Comparison of ENCODE assay signal across 11 mouse cellular contexts in genomic region chr15:98780573-98780972, GRCm38 (mm10). TPM values are rescaled to one million over a fixed set of nuclear protein-coding genes. Genes with fewer than 3 reads are reported as not detected.
DNase-seq lines count a peak whose midpoint lies in the region; ATAC-seq and TF ChIP-seq lines count a peak whose summit lies in the region.
"Had no signal": no experiment of that assay in that cellular context is flagged by ENCODE, and none has a peak within 500 bp of the region (broad histone marks: within the 10 kb centered on the region; RNA-seq: fewer than 3 reads in every experiment).

No protein-coding gene starts in this region.

- H3K4me1 ChIP-seq in kidney, embryonic 15.5 days = peaks cover 34% of the 10 kb centered on the region
- H3K4me1 ChIP-seq in E14TG2a.4 (replicated peaks; ENCODE audit: low read depth, low read length) = peaks cover 57% of the 10 kb centered on the region
- H3K4me1 ChIP-seq in embryonic facial prominence, embryonic 14.5 days (ENCODE audit: control insufficient read depth, insufficient read depth, low read length) = peaks cover 14% of the 10 kb centered on the region; the same call in 1 of the 2 replicates
- peaks cover 5% of the 10 kb centered on the region; the same call in 1 of the 2 replicates for H3K4me1 ChIP-seq in hindbrain, postnatal 0 days (ENCODE audit: insufficient read depth, low read length)

- no peak for ATAC-seq in kidney, embryonic 15.5 days (replicated peaks; ENCODE audit: low FRiP score)
- peak; percentile 58 for ATAC-seq in embryonic facial prominence, embryonic 14.5 days (ENCODE audit: low read depth)
- peak; percentile 24; the same call in 1 of the 2 replicates for ATAC-seq in hindbrain, postnatal 0 days
- ATAC-seq: forebrain, embryonic 15.5 days had no signal

- H3K9me3 ChIP-seq in kidney, embryonic 15.5 days (replicated peaks) = no peaks in the 10 kb centered on the region
- H3K9me3 ChIP-seq in E14TG2a.4 (ENCODE audit: low read length) = no peaks in the 10 kb centered on the region
- H3K9me3 ChIP-seq in embryonic facial prominence, embryonic 14.5 days (ENCODE audit: control insufficient read depth, low read length) = no peaks in the 10 kb centered on the region
- H3K9me3 ChIP-seq in hindbrain, postnatal 0 days (ENCODE audit: low read length) = no peaks in the 10 kb centered on the region
- H3K9me3 ChIP-seq: forebrain, embryonic 15.5 days had no signal

- no peak overlapping the region for H3K9ac ChIP-seq in kidney, embryonic 15.5 days
- 0 out of 2 replicates have a peak overlapping the region, but pooled peaks have one; percentile 1 for H3K9ac ChIP-seq in embryonic facial prominence, embryonic 14.5 days (ENCODE audit: low read depth, low read length)
- H3K9ac ChIP-seq in hindbrain, postnatal 0 days (replicated peaks; ENCODE audit: low read length) = no peak overlapping the region
- H3K9ac ChIP-seq: forebrain, embryonic 15.5 days had no signal

- no peak overlapping the region for H3K4me3 ChIP-seq in kidney, embryonic 15.5 days (replicated peaks)
- H3K4me3 ChIP-seq in E14TG2a.4 (replicated peaks; ENCODE audit: low read length) = peak overlapping the region; percentile 35
- no peak overlapping the region for H3K4me3 ChIP-seq in embryonic facial prominence, embryonic 14.5 days (ENCODE audit: low read depth, low read length)
- H3K4me3 ChIP-seq in hindbrain, postnatal 0 days (ENCODE audit: low read length) = no peak overlapping the region
- H3K4me3 ChIP-seq: forebrain, embryonic 15.5 days had no signal

- WGBS in kidney, embryonic 15.5 days = 8% methylated on average over 13 of the region's 13 CpGs
- WGBS in embryonic facial prominence, embryonic 14.5 days = 2% methylated on average over 9 of the region's 13 CpGs
- 9% methylated on average over 13 of the region's 13 CpGs for WGBS in hindbrain, postnatal 0 days

- 0 out of 2 replicates have a peak, but pooled peaks have one; percentile 13 for TF ChIP-seq CTCF in E14TG2a.4 (conservative IDR thresholded peaks at IDR 0.05; ENCODE audit: low read length)
- TF ChIP-seq CTCF in hindbrain, postnatal 0 days (IDR thresholded peaks at IDR 0.05; ENCODE audit: low read depth) = peak; percentile 34

- H3K27ac ChIP-seq in kidney, embryonic 15.5 days = no peak overlapping the region
- H3K27ac ChIP-seq in embryonic facial prominence, embryonic 14.5 days (replicated peaks; ENCODE audit: low read depth, low read length) = no peak overlapping the region
- H3K27ac ChIP-seq in hindbrain, postnatal 0 days = no peak overlapping the region
- H3K27ac ChIP-seq: forebrain, embryonic 15.5 days had no signal

- no peak overlapping the region for H3K4me2 ChIP-seq in kidney, embryonic 15.5 days
- peak overlapping the region; percentile 15 for H3K4me2 ChIP-seq in embryonic facial prominence, embryonic 14.5 days (ENCODE audit: low read depth, low read length)
- no peak overlapping the region for H3K4me2 ChIP-seq in hindbrain, postnatal 0 days (ENCODE audit: low read depth, low read length)
- H3K4me2 ChIP-seq: forebrain, embryonic 15.5 days had no signal

- no peaks in the 10 kb centered on the region for H3K36me3 ChIP-seq in kidney, embryonic 15.5 days
- H3K36me3 ChIP-seq in E14TG2a.4 (ENCODE audit: insufficient read depth, low read length) = no peaks in the 10 kb centered on the region
- no peaks in the 10 kb centered on the region for H3K36me3 ChIP-seq in embryonic facial prominence, embryonic 14.5 days (ENCODE audit: control insufficient read depth, insufficient read depth, low read length)
- H3K36me3 ChIP-seq in hindbrain, postnatal 0 days (ENCODE audit: insufficient read depth, low read length) = no peaks in the 10 kb centered on the region
- H3K36me3 ChIP-seq: forebrain, embryonic 15.5 days had no signal

- H3K27me3 ChIP-seq in kidney, embryonic 15.5 days = peaks cover 87% of the 10 kb centered on the region
- H3K27me3 ChIP-seq in E14TG2a.4 (ENCODE audit: insufficient read depth, low read length) = peaks cover 73% of the 10 kb centered on the region
- peaks cover 69% of the 10 kb centered on the region for H3K27me3 ChIP-seq in embryonic facial prominence, embryonic 14.5 days (replicated peaks; ENCODE audit: control insufficient read depth, insufficient read depth, low read length)
- H3K27me3 ChIP-seq in hindbrain, postnatal 0 days (ENCODE audit: insufficient read depth, low read length) = peaks cover 46% of the 10 kb centered on the region

- peak; percentile 46 to 53 for DNase-seq in kidney, postnatal 4 days
- DNase-seq in embryonic facial prominence, embryonic 14.5 days (ENCODE audit: low spot score) = peak; percentile 65
- DNase-seq in hindbrain, postnatal 0 days (ENCODE audit: low spot score) = no peak
- DNase-seq in spleen, postnatal 36 days (ENCODE audit: low spot score in 2 of 2) = no peak
- DNase-seq in c-Kit-positive CD71-positive TER-119-positive erythroid progenitor cells, embryonic 14.5 days (ENCODE audit: low spot score) = no peak
- DNase-seq in frontal cortex, postnatal 36 days (ENCODE audit: low spot score in 2 of 2) = no peak

RNA-seq across cellular contexts. Expression of gene Wnt10b, which starts 2.6 kb away (rescaled TPM):
- 0.12 and 0.31 TPM in 2 replicates for polyA plus RNA-seq in kidney, embryonic 15.5 days (2015; fragmentation: Nextera tagmentation; extraction: Ambion mirVana)
- polyA plus RNA-seq in embryonic facial prominence, embryonic 14.5 days (2014; fragmentation: Nextera tagmentation; extraction: Ambion mirVana) = 4.1 and 4.3 TPM in 2 replicates
- total RNA-seq in hindbrain, postnatal 0 days (2014; rRNA removed) = 1.4 and 4.5 TPM in 2 replicates
- polyA plus RNA-seq in hindbrain, postnatal 0 days (2015; fragmentation: Nextera tagmentation; extraction: Ambion mirVana) = 0.29 TPM in 1 of 2 replicates, not detected in the other
- polyA plus RNA-seq: forebrain, embryonic 15.5 days had no signal

RNA-seq across cellular contexts. Expression of gene Wnt1, which starts 9.1 kb away (rescaled TPM):
- polyA plus RNA-seq in kidney, embryonic 15.5 days (2015; fragmentation: Nextera tagmentation; extraction: Ambion mirVana) = 0.06 TPM in 1 of 2 replicates, not detected in the other
- polyA plus RNA-seq in embryonic facial prominence, embryonic 14.5 days (2014; fragmentation: Nextera tagmentation; extraction: Ambion mirVana) = 0.10 TPM in 1 of 2 replicates, not detected in the other
- total RNA-seq in hindbrain, postnatal 0 days (2014; rRNA removed) = 0.05 TPM in 1 of 2 replicates, not detected in the other
- 0.52 and 0.59 TPM in 2 replicates for polyA plus RNA-seq in hindbrain, postnatal 0 days (2015; fragmentation: Nextera tagmentation; extraction: Ambion mirVana)
- total RNA-seq: neutrophil, adult 5-6 weeks had no signal
- polyA plus RNA-seq: limb, embryonic 14.5 days had no signal

RNA-seq across cellular contexts. Expression of gene Arf3, which starts 17.6 kb away (rescaled TPM):
- polyA plus RNA-seq in kidney, embryonic 15.5 days (2015; fragmentation: Nextera tagmentation; extraction: Ambion mirVana) = 51.9 and 55.6 TPM in 2 replicates
- 33.9 and 34.8 TPM in 2 replicates for polyA plus RNA-seq in embryonic facial prominence, embryonic 14.5 days (2014; fragmentation: Nextera tagmentation; extraction: Ambion mirVana)
- total RNA-seq in hindbrain, postnatal 0 days (2014; rRNA removed) = 127 TPM in 2 replicates
- polyA plus RNA-seq in hindbrain, postnatal 0 days (2015; fragmentation: Nextera tagmentation; extraction: Ambion mirVana) = 80.7 and 92.9 TPM in 2 replicates

RNA-seq across cellular contexts. Expression of gene Ddn, which starts 28.7 kb away (rescaled TPM):
- 2.9 and 3.2 TPM in 2 replicates for polyA plus RNA-seq in kidney, embryonic 15.5 days (2015; fragmentation: Nextera tagmentation; extraction: Ambion mirVana)
- polyA plus RNA-seq in embryonic facial prominence, embryonic 14.5 days (2014; fragmentation: Nextera tagmentation; extraction: Ambion mirVana) = 0.07 TPM in 1 of 2 replicates, not detected in the other
- 2.7 and 6.5 TPM in 2 replicates for total RNA-seq in hindbrain, postnatal 0 days (2014; rRNA removed)
- 0.45 and 0.64 TPM in 2 replicates for polyA plus RNA-seq in hindbrain, postnatal 0 days (2015; fragmentation: Nextera tagmentation; extraction: Ambion mirVana)

RNA-seq across cellular contexts. Expression of gene Prkag1, which starts 50.7 kb away (rescaled TPM):
- 98.5 and 100 TPM in 2 replicates for polyA plus RNA-seq in kidney, embryonic 15.5 days (2015; fragmentation: Nextera tagmentation; extraction: Ambion mirVana)
- polyA plus RNA-seq in embryonic facial prominence, embryonic 14.5 days (2014; fragmentation: Nextera tagmentation; extraction: Ambion mirVana) = 71.7 and 80.6 TPM in 2 replicates
- 62.4 and 99.4 TPM in 2 replicates for total RNA-seq in hindbrain, postnatal 0 days (2014; rRNA removed)
- polyA plus RNA-seq in hindbrain, postnatal 0 days (2015; fragmentation: Nextera tagmentation; extraction: Ambion mirVana) = 61.1 and 62.3 TPM in 2 replicates

Comparison
In these comparisons a context has a peak if more than half of its experiments do, and no peak if none do; other contexts are left out.
1. DNase-seq: peak in kidney, postnatal 4 days (2 of 2) and embryonic facial prominence, embryonic 14.5 days (single experiment); none in hindbrain, postnatal 0 days (single experiment), spleen, postnatal 36 days (0 of 2), c-Kit-positive CD71-positive TER-119-positive erythroid progenitor cells, embryonic 14.5 days (single experiment) and frontal cortex, postnatal 36 days (0 of 2).